Mouse (Mus musculus) right cerebral cortex, postnatal 25 days (tissue): Measurements from ENCODE around the gene Uevld.
A peak's percentile ranks its signal among the peaks of the same experiment; 100 is the strongest.
"Not testable (repeated sequence)": the region's sequence is repeated elsewhere in the genome, so short reads cannot be mapped to it uniquely, and the experiment has no call there.

Experiments
- DNase-seq: peaks from one replicate; pipeline ENCODE4 v3.0.0; 2022

Uevld gene

DNA sequence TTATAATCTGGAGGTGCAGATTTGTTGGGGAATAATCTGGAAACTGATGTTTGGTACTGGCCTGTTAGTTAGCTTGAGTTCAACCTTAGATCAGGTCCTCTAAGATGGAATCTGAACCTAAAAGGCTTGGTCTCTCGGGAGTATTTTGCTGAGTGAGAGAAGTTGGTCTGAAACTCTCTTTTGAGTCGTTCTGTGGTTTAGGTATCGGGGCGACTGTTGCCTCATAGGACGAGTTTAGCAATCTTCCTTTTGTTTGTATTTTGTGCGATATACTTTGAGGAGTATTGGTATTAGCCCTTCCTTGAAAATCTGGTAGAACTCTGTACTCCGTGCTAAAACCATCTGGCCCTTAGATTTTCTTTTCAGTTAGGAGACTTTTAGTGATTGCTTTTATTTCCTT lies 5.7 kb upstream of the Uevld start:
- no peak for DNase-seq

DNA sequence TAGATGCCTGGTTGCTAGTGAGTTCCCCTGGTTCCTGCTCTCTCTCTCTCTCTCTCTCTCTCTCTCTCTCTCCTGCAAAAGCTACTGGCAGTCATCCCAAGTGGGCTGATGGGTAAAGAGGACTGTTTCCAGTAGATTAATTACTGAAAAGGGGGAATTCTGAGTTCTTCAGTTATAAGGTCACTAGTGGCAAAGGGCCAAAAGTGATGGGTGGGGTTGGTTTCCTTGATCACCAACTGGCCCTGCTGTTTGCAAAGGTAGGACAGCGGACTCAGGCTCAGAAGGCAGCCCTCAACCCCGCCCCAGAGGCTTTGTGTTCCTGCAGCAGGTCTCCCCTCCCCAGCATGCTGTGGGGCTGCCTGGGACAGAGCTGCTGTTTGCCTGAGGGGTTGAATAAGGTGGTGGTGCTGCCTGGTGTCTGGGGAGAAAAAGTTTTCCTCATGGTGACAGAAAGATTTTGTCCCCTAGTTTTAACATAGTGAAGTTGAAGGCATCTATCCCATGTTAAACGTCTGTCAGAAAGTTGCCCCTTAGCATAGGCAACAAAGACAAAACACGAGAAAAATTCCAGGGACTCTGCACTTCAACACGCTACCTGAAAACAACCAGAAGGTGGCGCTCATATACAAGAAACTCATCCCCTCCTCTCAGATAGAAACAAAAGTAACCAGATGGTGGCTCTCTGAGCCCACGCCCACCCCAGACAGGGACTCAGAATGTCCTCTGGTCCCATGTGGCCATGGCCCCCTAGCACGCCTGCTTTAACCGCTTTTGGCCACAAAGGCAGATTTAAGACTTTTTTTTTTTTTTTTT lies 4.7 kb upstream of the Uevld start:
- peak; percentile 49 for DNase-seq

DNA sequence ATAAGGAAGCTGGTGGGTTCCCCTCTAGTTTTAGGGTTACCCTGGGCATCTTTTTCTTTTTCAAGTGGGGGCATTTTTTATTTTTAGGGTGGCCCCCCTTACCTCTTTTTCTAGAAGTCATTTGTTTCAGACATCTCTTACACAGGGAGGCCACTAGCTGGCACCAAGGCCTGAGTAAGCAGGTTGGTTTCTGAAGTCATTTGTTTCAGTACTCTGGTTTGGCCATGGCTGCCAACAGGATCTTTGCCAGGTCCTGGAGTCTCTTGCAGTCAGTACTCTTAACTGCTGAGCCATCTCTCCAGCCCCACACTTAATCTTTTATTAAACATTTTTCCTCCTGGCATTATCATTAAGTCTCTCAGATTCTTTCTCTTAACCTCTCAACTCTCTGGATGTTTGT lies 3.8 kb upstream of the Uevld start:
- no peak for DNase-seq

DNA sequence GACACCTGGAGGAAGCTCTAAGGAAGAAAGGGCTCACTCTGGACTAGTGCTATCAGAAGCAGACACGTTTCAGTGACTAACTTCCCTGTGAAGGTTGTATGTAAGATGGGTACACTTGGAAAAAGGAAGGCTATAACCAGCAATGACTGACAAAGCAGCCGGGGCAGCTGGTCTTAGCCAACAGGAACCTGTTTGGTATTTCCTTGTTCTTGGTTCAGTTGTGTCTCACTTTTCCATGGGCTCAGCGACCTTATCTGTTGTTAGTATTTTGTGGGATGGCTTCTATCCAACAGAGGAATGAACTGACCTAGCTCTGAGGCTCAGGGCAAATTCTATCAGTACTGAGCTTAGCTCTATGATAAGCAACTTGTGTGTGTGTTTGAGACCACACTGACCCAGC lies 2.7 kb upstream of the Uevld start:
- DNase-seq: no peak

GRCm38 (mm10) chr7:46958853-46959252 lies 526 bp upstream of the Uevld start:
- no peak for DNase-seq

GRCm38 (mm10) chr7:46935847-46936246 lies 22.5 kb downstream of the Uevld start:
- no peak for DNase-seq

DNA sequence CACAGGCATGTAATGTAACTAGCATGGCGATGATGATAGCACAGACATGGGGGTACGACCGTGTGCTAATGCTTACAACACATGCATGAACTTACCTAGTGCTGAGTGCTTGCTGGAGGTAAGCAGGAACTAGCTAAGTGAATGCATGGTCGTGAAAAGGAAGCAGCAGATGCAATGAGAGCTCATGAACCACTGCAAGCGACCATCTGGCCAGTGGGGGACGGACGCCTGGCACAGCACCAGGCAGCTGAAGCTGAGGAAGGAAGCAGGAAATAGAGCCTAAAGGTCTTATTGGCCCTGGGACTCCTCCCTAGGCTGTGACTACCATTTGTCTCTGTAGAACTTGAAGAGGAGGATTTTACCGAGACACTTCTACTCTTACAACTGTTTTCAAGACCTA lies 23.5 kb downstream of the Uevld start:
- DNase-seq: no peak

DNA sequence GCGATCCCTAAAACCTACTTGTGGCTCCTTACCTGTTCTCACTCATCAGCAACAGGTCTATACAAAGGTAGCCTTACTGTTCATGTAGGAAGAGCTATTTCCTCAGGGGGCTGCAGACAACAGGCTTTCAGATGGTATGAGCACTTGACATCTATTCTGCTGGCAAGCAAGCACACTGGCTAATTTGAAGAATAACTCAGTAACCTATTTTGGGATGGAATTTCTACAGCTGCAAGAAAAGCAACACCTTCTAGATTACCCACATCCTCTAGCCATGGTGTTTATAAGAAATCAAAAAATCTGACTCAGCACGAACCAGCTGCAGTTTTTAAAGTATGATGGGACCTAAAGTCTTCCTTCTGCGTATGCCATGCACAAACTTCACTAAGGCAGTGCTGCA lies 27.0 kb downstream of the Uevld start:
- DNase-seq: no peak

GRCm38 (mm10) chr7:46928291-46928690 lies 30.0 kb downstream of the Uevld start:
- DNase-seq: no peak

DNA sequence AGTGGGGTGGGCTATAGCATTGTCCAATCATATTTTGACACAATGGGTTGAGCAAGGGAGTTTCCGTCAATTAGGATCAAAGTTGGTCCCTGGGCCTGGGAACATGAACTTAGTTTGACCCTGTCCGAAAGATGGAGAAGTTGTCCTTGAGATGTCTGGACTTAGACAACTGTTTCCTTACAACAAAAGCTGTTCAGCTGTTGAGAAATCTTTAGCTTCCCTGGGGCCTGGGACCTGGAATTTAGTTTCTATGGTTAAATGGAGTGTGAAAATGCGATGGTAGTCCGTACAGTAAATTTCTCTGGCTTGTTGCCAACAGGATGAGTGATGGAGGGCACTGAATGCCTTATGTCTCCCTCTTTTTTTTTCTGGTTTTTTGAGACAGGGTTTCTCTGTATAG lies 36.3 kb downstream of the Uevld start:
- no peak for DNase-seq

DNA sequence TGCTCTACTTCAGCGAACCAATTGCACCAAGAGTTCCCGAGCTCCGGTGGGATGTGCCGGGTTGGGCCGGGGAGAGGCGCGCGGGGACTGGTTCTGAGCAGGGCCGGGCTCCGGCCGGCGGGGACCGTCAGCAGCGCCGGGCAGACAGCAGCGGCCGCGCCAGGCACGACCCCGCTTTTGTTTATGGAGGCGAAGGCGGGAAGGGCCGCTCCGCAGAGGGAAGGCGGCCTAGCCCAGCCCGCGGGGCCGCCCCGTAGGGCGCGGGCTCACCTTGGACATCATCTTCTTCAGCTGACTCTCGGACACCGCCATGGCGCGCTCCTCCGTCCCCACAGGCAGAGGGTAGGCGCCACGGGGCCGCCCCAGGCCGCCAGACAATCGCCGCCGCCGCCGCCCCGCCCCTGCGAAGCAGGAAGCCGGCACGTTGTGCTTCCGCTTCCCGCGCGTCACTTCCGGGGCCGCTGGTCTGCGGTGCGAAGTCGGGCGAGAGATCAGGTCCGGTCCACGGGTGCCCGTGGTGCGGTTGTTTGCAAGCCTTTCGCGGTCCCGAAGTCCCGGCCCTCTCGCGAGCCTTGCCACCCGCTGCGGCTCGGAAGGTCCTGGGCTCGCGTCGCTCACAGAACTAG lies 38.7 kb downstream of the Uevld start, which contains the start of gene Tsg101:
Tsg101 (minus strand) TSS at position 419 of the 626 bp plus-strand sequence.
- DNase-seq: peak; percentile 94

DNA sequence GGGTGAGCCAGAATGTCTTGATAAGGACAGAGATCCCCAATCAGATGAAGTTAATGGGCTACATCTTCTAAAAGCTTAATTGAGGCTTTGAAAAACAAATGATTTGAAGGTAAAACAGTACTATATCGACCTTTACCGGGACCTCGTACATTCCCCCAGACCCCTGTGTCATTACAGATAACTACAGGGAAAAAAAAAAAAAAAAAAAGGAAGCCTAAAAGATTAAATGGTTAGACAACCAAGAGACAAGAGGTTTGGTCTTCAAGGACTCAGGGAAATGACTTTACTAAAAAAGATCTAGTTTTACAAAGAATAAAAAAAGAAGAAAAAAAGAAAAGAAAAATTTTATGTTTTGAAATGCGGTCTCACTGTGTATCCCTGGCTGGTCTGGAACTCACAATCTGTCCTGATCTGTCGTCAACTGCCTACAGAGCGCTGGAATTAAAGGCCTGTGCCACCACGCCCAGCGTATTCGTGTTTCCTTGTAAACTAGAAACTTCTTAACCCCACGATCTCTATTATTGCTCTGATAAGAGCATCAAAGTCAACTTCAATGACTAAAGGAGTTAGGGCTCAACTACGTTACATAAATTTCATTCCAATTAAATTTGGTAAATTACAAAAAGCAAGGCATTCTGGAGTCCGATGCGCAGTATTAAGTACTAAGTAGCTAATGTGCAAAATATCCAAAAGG lies 39.5 kb downstream of the Uevld start:
- DNase-seq: no peak

- DNase-seq: no peak
Measured at GRCm38 (mm10) chr7:46916376-46916775, 42.0 kb downstream of the Uevld start.

- no peak for DNase-seq
Measured at GRCm38 (mm10) chr7:46911250-46911649, 47.1 kb downstream of the Uevld start.

- DNase-seq: no peak
Measured at GRCm38 (mm10) chr7:46899343-46899742, 59.0 kb downstream of the Uevld start.

- no peak for DNase-seq
Measured at GRCm38 (mm10) chr7:46895511-46895910, 62.8 kb downstream of the Uevld start.

DNA sequence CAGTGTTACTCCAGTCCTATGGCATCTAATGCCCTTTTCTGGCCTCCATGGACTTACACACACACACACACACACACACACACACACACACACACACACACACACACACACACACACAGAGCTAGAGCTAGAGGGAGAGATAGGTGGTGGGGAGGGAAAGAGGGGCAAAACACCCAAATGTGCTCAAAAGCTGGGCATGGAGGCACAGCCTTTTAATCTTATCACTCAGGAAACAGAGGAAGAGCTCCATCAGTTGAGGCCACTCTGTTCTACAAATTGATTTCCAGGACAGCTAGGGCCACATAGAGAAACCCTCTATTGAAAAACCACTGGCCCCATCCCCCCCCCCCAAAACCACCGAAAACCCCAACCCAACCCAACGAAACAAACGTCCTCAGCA lies 75.0 kb downstream of the Uevld start:
- no peak for DNase-seq

GRCm38 (mm10) chr7:46881941-46882340 lies 76.4 kb downstream of the Uevld start:
- DNase-seq: not testable (repeated sequence)

DNA sequence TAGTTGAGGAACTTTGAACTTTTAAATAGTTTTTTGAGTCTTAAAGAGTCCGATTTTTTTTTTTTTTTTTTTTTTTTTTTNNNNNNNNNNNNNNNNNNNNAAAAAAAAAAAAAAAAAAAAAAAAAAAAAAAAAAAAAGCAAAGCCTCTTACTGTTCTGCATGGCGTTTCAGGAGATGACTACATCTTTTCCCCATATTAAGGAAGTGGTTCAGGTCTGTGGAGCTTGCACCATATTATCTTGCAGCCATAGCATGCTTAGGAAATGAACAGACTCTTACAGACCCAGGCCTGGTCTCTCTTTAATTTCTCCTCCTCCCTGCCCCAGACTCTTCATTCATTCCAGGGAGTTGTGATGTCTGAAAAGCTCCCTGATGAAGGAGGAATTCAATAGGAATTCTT lies 77.3 kb downstream of the Uevld start:
- DNase-seq: no peak

DNA sequence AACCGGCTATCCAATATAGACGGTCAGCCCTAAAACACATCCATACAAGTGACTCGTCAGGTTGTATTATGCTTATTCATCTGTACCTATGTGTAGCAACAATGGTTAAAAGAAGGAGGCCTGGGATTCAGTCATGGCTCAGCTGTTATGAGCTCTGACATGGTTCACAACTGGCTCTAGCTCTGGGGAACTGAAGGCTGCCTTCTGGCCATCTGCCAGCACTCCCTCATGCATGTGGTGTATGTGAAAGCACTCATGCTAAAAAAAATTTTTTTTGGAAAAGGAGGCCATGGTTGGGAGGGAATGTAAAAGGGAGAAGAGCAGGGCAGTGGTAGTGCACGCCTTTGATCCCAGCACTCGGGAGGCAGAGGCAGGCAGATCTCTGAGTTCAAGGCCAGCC lies 78.5 kb downstream of the Uevld start:
- no peak for DNase-seq

- DNase-seq: no peak
Measured at GRCm38 (mm10) chr7:46877255-46877654, 81.1 kb downstream of the Uevld start.

DNA sequence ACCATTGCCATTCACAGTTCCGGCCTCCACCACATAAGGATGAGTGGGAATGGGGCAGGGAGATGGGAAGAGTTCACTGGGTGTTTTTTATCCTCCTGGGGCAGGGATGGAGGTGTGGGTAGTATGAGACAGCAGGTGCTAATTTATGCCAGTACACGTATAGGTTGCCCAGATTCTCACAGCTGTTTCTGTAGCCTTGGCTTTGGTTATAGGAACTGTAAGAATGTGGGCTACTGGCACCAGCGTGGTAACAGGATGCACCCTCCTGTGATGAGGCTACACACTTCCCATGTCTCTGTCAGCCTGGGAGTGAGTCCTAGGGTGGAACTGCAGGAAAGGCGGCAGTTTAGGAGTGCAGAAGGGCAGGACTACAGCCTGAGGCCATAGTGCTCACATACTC lies 81.5 kb downstream of the Uevld start:
- DNase-seq: peak; percentile 25
